Mouse (Mus musculus) forebrain, embryonic 11.5 days (tissue): ENCODE results near the gene Rnf148. TPM values are rescaled to one million over a fixed set of nuclear protein-coding genes. Genes with fewer than 3 reads are reported as not detected.

ENCODE experiments used
- ATAC-seq: fragments of 200-750 bp; cut with Nextera tagmentation; replicated peaks from 2 replicates; pipeline ENCODE4 v1.8.0; 2017; ENCODE audit warnings: moderate TSS enrichment; ENCODE audit not compliant: low FRiP score
- DNase-seq: peaks from one replicate; pipeline ENCODE4 v3.0.0-alpha.2; 2017; ENCODE audit warnings: low spot score
- H3K27ac ChIP-seq: fragments of 300-500 bp; sonication (generic); 2 replicates; pipeline ENCODE4 v1.5.1; 2014; ENCODE audit warnings: low read depth, low read length
- H3K27me3 ChIP-seq: fragments of 300-500 bp; sonication (generic); 2 replicates; pipeline ENCODE4 v1.6.1; 2014; ENCODE audit warnings: mild to moderate bottlenecking, low read length, mixed read lengths; ENCODE audit not compliant: control insufficient read depth, insufficient read depth
- H3K36me3 ChIP-seq: fragments of 300-500 bp; sonication (generic); 2 replicates; pipeline ENCODE4 v1.6.1; 2014; ENCODE audit warnings: mild to moderate bottlenecking, low read length, moderate library complexity, mixed read lengths; ENCODE audit not compliant: control insufficient read depth, insufficient read depth
- H3K4me1 ChIP-seq: fragments of 300-500 bp; sonication (generic); replicated peaks from 2 replicates; pipeline ENCODE4 v1.6.1; 2014; ENCODE audit warnings: low read length, mixed read lengths; ENCODE audit not compliant: control insufficient read depth, insufficient read depth
- H3K4me2 ChIP-seq: fragments of 300-500 bp; sonication (generic); 2 replicates; pipeline ENCODE4 v1.6.1; 2014; ENCODE audit warnings: low read depth, mild to moderate bottlenecking, low read length, moderate library complexity, mixed read lengths; ENCODE audit not compliant: severe bottlenecking
- H3K4me3 ChIP-seq: fragments of 300-500 bp; sonication (generic); 2 replicates; pipeline ENCODE4 v1.5.1; 2014; ENCODE audit warnings: low read depth, low read length
- H3K9ac ChIP-seq: fragments of 300-500 bp; sonication (generic); 2 replicates; pipeline ENCODE4 v1.6.1; 2014; ENCODE audit warnings: low read length
- H3K9me3 ChIP-seq: fragments of 300-500 bp; sonication (generic); 2 replicates; pipeline ENCODE4 v1.6.1; 2016; ENCODE audit warnings: low read length, mixed read lengths; ENCODE audit not compliant: control insufficient read depth
- WGBS: fragments of 180-500 bp; shearing (Covaris S2); extraction: QIAGEN DNeasy Blood & Tissue Kit; methylation state at CpG from one replicate; pipeline ENCODE4 v1.1.7; 2014; 5-methylcytosine and 5-hydroxymethylcytosine counted together
- polyA plus RNA-seq: library from polyadenylated mRNA; unstranded; fragments of >200 nt; fragmentation: Nextera tagmentation; extraction: Ambion mirVana; gene quantifications from 2 replicates; pipeline ENCODE4 v1.2.1, GENCODE M21; 2014

Rnf148 gene
- not detected in 2 replicates for polyA plus RNA-seq

DNA sequence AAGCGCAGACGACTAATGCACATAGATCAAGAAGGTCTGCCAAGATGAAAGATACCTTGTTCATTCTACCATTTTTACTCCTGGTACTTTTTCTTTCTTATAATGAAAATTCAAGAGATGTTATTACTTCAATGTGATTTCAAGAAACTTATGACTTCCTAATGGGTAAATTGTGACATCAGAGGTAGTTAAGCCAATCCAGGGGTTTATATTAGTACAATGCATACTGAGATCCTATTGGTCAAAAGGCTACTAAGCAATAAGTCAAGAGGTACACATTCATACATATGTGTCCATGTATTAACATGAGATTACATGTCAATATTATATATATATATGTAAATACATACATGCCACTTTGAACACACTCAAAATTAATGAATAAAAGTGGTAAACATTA is at the start of gene Rnf148:
Rnf148 (minus strand) TSS at position 101 of the 400 bp plus-strand sequence.
- WGBS, result 97% methylated on average over 2 of the region's 2 CpGs
- no peaks in the 10 kb centered on the region for H3K4me1 ChIP-seq
- no peaks in the 10 kb centered on the region for H3K27me3 ChIP-seq
- H3K4me3 ChIP-seq, result no peak within 1 kb of the TSS
- H3K27ac ChIP-seq, result no peak within 1 kb of the TSS
- H3K4me2 ChIP-seq, result no peak within 1 kb of the TSS
- H3K9ac ChIP-seq, result no peak within 1 kb of the TSS
- no peaks in the 10 kb centered on the region for H3K9me3 ChIP-seq
- DNase-seq (no peak), ATAC-seq (no peak)
- H3K36me3 ChIP-seq, result no peaks in the 10 kb centered on the region

DNA sequence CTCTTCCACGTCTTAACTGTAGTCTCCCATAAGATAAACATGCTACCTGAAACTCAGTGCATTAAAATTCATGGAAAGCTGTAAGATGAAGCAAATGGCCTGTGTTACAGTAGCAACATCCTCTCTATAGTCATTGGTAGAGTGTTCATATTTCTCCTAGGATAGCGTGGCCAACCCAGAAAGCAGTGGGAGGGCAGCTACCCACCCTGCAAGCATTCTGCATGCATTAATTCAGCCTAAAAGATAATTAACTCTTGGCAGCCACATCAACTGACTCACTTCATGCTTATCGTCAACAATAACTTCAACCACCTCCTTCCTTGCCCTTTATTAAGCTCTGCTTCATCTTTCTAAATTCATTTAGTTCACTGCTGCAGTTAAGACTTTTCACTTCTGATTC is 45.9 kb upstream of the Rnf148 start:
- no peak overlapping the region for H3K4me2 ChIP-seq
- H3K9ac ChIP-seq, result no peak overlapping the region
- no peaks in the 10 kb centered on the region for H3K27me3 ChIP-seq
- H3K9me3 ChIP-seq, result no peaks in the 10 kb centered on the region
- H3K4me1 ChIP-seq, result no peaks in the 10 kb centered on the region
- H3K4me3 ChIP-seq, result no peak overlapping the region
- no peak for DNase-seq
- no peak for ATAC-seq
- no peak overlapping the region for H3K27ac ChIP-seq
- 79% methylated on average over 3 of the region's 3 CpGs for WGBS
- no peaks in the 10 kb centered on the region for H3K36me3 ChIP-seq

DNA sequence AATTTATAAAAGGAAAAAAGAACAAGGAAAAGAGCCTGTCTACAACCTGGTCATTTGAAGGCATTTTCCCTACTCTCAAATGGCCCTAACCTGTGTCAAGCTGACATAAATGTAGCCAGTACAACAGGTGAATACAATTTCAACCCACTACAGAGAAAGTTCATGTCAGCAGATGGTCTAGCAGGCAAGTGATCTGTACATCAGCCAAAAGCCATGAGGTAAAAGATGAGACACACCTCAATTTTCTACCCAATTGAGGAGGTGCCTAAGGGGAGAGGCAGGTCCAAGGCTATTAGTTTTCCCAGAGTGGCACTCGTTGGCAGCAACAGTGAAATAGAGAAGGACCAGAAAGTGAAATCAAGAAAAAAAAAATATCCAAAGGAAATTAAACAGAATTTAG is 23.2 kb upstream of the Rnf148 start:
- ATAC-seq (no peak), DNase-seq (no peak)
- H3K4me3 ChIP-seq, result no peak overlapping the region
- H3K9me3 ChIP-seq, result no peaks in the 10 kb centered on the region
- no peaks in the 10 kb centered on the region for H3K36me3 ChIP-seq
- no peak overlapping the region for H3K4me2 ChIP-seq
- 81% methylated on average over 1 of the region's 1 CpGs for WGBS
- H3K9ac ChIP-seq, result no peak overlapping the region
- H3K27ac ChIP-seq, result no peak overlapping the region
- H3K4me1 ChIP-seq, result no peaks in the 10 kb centered on the region
- no peaks in the 10 kb centered on the region for H3K27me3 ChIP-seq

DNA sequence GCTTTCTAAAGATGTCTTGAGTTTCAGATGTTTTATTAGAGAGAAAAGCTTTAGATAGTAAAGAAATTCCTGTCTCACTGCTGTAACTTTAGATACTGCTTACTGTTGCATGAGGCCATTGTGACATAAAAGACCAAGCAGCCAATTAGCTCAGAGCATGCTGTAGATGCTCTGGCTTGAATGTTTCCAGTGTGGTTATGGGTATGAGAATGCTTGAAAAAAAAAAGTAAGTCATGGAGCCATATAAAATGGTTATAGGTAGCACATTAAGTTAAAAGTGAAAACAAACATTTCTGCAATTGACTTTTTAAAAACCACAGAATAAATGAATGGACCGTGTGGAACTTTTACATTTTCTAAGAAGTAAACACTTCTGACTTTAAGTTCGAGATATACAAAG is 4.7 kb downstream of the Rnf148 start, which contains the start of gene Rnf133:
Rnf133 (minus strand) TSS at position 101 of the 400 bp plus-strand sequence.
- no peaks in the 10 kb centered on the region for H3K27me3 ChIP-seq

DNA sequence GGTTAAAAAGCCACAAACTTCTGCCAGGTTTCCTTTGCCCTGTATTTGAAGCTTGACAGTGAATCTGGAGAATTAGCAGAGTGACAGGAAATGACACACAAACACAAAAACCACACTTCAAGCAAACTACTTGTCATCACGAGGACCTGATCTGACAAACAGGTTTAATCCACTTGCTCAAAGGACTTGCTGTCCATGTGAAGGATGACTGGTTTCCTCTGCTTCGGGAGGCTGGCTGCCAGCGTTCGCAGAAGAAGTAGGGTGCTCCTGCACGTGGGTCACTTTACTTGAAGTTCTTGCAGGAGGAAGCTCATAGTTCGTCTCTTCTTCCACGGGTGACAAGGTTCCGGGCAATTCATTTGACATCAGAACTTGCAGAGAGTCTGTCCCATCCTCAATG is 6.2 kb downstream of the Rnf148 start:
- Histone ChIP-seq H3K9me3 (no peaks in the 10 kb centered on the region), H3K9ac (no peak overlapping the region), H3K36me3 (no peaks in the 10 kb centered on the region), H3K27me3 (no peaks in the 10 kb centered on the region), H3K4me2 (no peak overlapping the region), H3K4me3 (no peak overlapping the region), H3K4me1 (no peaks in the 10 kb centered on the region), H3K27ac (no peak overlapping the region)
- ATAC-seq (no peak), DNase-seq (no peak)
- WGBS, result 87% methylated on average over 8 of the region's 8 CpGs

More for the DNA sequence above, 4.7 kb downstream of the Rnf148 start, which contains the start of gene Rnf133:
- no peaks in the 10 kb centered on the region for H3K9me3 ChIP-seq
- no peaks in the 10 kb centered on the region for H3K4me1 ChIP-seq
- DNase-seq, result no peak
- no peaks in the 10 kb centered on the region for H3K36me3 ChIP-seq
- H3K27ac ChIP-seq, result no peak within 1 kb of the TSS
- ATAC-seq, result no peak
- 91% methylated on average over 2 of the region's 2 CpGs for WGBS
- H3K4me2 ChIP-seq, result no peak within 1 kb of the TSS
- no peak within 1 kb of the TSS for H3K4me3 ChIP-seq
- no peak within 1 kb of the TSS for H3K9ac ChIP-seq

DNA sequence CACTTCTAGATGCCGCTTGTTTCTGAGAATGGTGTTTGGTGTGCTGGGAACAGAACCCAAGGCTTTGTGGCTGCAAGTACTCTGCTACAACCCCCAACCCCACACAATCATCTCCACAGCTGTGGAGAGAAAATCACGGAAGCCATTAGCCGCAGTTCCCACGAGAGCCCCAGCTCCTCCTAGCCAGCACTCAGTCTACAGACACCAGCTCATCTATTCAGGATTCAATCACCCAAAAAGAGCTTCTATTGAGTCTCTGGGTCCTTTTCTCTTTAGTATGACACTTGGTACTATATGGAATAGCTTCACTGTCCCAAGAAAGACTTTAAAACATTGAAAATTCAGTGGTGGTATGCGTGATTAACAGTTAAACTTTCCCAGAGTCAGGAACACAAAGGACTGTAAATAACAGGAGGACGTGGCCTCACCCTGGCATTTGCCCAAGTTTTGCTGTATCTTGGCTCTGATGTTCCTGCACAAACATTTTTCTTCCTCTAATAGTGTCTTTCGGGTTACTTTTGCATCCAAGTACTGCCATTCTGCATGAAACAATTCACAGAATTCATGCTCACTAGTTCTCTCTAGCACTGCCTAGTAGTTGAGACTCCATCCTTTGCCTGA is 7.2 kb downstream of the Rnf148 start:
- H3K4me1 ChIP-seq, result no peaks in the 10 kb centered on the region
- ATAC-seq, result no peak

DNA sequence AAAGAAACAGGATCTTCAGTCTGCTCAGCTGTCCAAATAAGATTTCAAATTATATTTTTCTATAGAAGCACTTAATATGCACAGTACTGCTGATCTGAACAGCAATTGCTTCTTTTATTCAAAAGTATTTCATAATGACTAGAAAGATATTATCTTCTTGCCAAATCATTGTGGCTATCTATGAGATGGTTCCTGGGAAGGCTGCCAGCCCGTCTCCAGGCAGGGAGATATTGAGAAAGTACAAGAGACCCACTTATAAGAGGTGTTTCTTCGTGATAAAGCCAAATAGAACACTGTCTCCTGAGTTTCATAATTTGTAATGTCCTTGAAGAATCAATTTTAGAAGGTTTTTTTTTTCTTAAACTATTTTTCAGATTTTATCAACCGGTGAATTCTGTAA is 17.9 kb downstream of the Rnf148 start:
- no peak overlapping the region for H3K4me2 ChIP-seq
- no peak overlapping the region for H3K27ac ChIP-seq
- H3K27me3 ChIP-seq, result no peaks in the 10 kb centered on the region
- H3K36me3 ChIP-seq, result no peaks in the 10 kb centered on the region
- no peak overlapping the region for H3K4me3 ChIP-seq
- no peak for ATAC-seq
- no peaks in the 10 kb centered on the region for H3K9me3 ChIP-seq
- H3K4me1 ChIP-seq, result no peaks in the 10 kb centered on the region
- 85% methylated on average over 3 of the region's 3 CpGs for WGBS
- no peak overlapping the region for H3K9ac ChIP-seq
- no peak for DNase-seq

More for the DNA sequence above, 7.2 kb downstream of the Rnf148 start:
- H3K27me3 ChIP-seq, result no peaks in the 10 kb centered on the region
- H3K9me3 ChIP-seq, result no peaks in the 10 kb centered on the region
- no peak overlapping the region for H3K27ac ChIP-seq
- no peak overlapping the region for H3K4me3 ChIP-seq
- H3K9ac ChIP-seq, result no peak overlapping the region
- no peak for DNase-seq
- WGBS, result 92% methylated on average over 7 of the region's 7 CpGs
- H3K4me2 ChIP-seq, result no peak overlapping the region
- no peaks in the 10 kb centered on the region for H3K36me3 ChIP-seq

DNA sequence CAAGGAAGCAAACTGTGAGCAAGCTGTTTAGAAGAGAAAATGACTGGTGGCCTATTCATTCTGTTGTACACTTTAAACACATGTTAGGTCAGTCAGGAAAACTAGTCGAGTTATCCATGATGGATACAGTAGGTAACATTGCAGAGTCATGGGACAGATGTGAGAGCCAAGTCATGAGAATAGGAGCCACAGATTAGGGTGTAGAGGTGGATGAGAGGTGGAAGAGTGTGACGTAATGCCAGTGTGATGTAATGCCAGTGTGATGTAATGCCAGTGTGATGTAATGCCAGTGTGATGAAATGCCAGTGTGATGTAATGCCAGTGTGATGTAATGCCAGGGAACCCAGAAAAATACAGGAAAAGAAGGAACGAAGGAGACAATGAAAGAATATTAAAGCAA is 19.7 kb downstream of the Rnf148 start:
- no peaks in the 10 kb centered on the region for H3K27me3 ChIP-seq
- no peak overlapping the region for H3K27ac ChIP-seq
- H3K36me3 ChIP-seq, result no peaks in the 10 kb centered on the region
- 90% methylated on average over 3 of the region's 3 CpGs for whole genome bisulfite sequencing
- no peaks in the 10 kb centered on the region for H3K4me1 ChIP-seq
- ATAC-seq, result no peak
- no peak overlapping the region for H3K4me2 ChIP-seq
- no peaks in the 10 kb centered on the region for H3K9me3 ChIP-seq
- H3K4me3 ChIP-seq, result no peak overlapping the region
- no peak overlapping the region for H3K9ac ChIP-seq
- DNase-seq, result no peak

DNA sequence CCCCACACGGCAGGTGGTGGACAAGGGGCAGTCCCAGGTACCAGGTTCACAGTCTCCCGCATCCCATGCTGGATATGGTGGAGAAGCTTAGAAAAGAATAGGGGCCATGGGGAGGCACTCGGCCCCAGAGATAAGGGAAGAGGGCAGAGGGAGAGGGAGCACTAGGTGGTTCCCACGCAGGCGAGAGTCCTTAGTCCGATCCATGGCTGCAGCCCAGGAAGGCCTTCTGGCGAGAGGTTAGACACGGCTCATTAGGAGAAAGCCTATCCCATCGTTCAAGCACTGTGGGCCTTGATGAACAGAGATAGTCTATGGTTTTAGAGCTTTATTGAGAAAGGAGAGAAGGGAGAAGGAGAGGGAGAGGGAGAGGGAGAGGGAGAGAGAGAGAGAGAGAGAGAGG is 20.9 kb downstream of the Rnf148 start:
- WGBS, result 88% methylated on average over 9 of the region's 9 CpGs

More for the DNA sequence above, 20.9 kb downstream of the Rnf148 start:
- Histone ChIP-seq H3K36me3 (no peaks in the 10 kb centered on the region), H3K27me3 (no peaks in the 10 kb centered on the region), H3K4me3 (no peak overlapping the region), H3K4me2 (no peak overlapping the region), H3K27ac (no peak overlapping the region), H3K9ac (no peak overlapping the region), H3K9me3 (no peaks in the 10 kb centered on the region), H3K4me1 (no peaks in the 10 kb centered on the region)
- DNase-seq (no peak), ATAC-seq (no peak)
